In the genomic region with DNA sequence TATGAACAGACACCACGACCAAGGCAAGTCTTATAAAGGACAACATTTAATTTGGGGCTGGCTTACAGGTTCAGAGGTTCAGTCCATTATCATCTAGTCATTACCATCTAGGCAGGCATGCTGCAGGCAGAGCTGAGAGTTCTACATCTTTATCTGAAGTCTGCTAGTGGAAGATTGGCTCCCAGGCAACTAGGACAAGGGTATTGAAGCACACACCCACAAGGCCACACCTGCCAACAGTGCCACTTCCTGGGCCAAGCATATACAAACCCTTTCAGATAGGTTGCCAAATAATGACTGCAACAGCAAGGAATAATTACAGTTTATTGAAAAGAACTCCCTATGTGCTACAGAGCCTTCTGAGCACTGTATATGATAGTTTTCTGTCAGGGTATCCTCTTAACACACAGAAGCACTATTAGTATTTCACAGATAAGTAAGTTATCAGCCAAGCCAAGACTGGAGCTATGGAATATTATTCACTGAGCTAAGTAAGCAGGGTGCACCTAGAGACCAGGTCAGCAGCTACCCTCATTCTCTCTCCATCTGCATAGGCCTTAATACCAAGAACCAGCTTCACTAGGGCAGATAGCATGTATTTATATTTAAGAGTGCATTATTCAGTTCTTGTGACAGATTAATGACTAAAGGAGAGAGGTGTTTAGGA, we compare ENCODE assay signal across 11 mouse cellular contexts. TPM values are rescaled to one million over a fixed set of nuclear protein-coding genes. Genes with fewer than 3 reads are reported as not detected.
A peak's percentile ranks its signal among the peaks of the same experiment; 100 is the strongest.
DNase-seq lines count a peak whose midpoint lies in the region; ATAC-seq and TF ChIP-seq lines count a peak whose summit lies in the region.
"Had no signal": no experiment of that assay in that cellular context is flagged by ENCODE, and none has a peak within 500 bp of the region (broad histone marks: within the 10 kb centered on the region; RNA-seq: fewer than 3 reads in every experiment).

No protein-coding gene starts in this region.

- TF ChIP-seq EP300 in lung, postnatal 0 days (IDR thresholded peaks at IDR 0.05): no peak

- H3K36me3 ChIP-seq in heart, embryonic 10.5 days: peaks cover 71% of the 10 kb centered on the region
- peaks cover 71% of the 10 kb centered on the region for H3K36me3 ChIP-seq in midbrain, embryonic 14.5 days (ENCODE audit: control insufficient read depth, insufficient read depth, low read length)
- peaks cover 15% of the 10 kb centered on the region; the same call in 1 of the 2 replicates for H3K36me3 ChIP-seq in lung, postnatal 0 days (ENCODE audit: insufficient read depth, low read length)

- peak; percentile 10 to 15 for DNase-seq in heart, adult 9 months (ENCODE audit: low spot score in 2 of 2)
- DNase-seq in heart, embryonic 10.5 days (ENCODE audit: low spot score): no peak
- DNase-seq in cerebellum, adult 18-20 months: peak; percentile 30 to 46
- DNase-seq in heart, postnatal 4 days: peak; percentile 17
- peak; percentile 36 to 53 for DNase-seq in spleen, postnatal 36 days (ENCODE audit: low spot score in 2 of 2)
- DNase-seq in thymus, postnatal 4 days: no peak
- no peak for DNase-seq in midbrain, embryonic 14.5 days
- no peak for DNase-seq in lung, postnatal 0 days (ENCODE audit: low spot score)
- DNase-seq: gastrocnemius, postnatal 25 days had no signal

- 82% methylated on average over 1 of the region's 1 CpGs for WGBS in heart, embryonic 10.5 days
- 85% methylated on average over 1 of the region's 1 CpGs for WGBS in midbrain, embryonic 14.5 days
- WGBS in lung, postnatal 0 days: 85% methylated on average over 1 of the region's 1 CpGs

- no peak for TF ChIP-seq CTCF in lung, postnatal 0 days (IDR thresholded peaks at IDR 0.05)

- H3K4me3 ChIP-seq in heart, embryonic 10.5 days: no peak overlapping the region
- H3K4me3 ChIP-seq in midbrain, embryonic 14.5 days (replicated peaks; ENCODE audit: low read depth, low read length): no peak overlapping the region
- H3K4me3 ChIP-seq in lung, postnatal 0 days (ENCODE audit: low read depth, low read length): no peak overlapping the region

- ATAC-seq in midbrain, embryonic 14.5 days (ENCODE audit: low FRiP score, low TSS enrichment): no peak
- ATAC-seq in lung, postnatal 0 days: no peak
- ATAC-seq: CD4-positive, CD25-positive, alpha-beta regulatory T cell, adult 4 months; hindbrain, postnatal 0 days had no signal

- no peaks in the 10 kb centered on the region for H3K27me3 ChIP-seq in heart, embryonic 10.5 days (ENCODE audit: insufficient read depth, poor library complexity, severe bottlenecking)
- H3K27me3 ChIP-seq in midbrain, embryonic 14.5 days (ENCODE audit: control insufficient read depth, insufficient read depth, low read length): no peaks in the 10 kb centered on the region
- no peaks in the 10 kb centered on the region for H3K27me3 ChIP-seq in lung, postnatal 0 days (replicated peaks; ENCODE audit: insufficient read depth, low read length)

- no peaks in the 10 kb centered on the region for H3K9me3 ChIP-seq in heart, embryonic 10.5 days
- no peaks in the 10 kb centered on the region for H3K9me3 ChIP-seq in midbrain, embryonic 14.5 days (ENCODE audit: control insufficient read depth, low read length)
- peaks cover 2% of the 10 kb centered on the region; the same call in 1 of the 2 replicates for H3K9me3 ChIP-seq in lung, postnatal 0 days (ENCODE audit: low read length)

- no peak overlapping the region for H3K4me2 ChIP-seq in midbrain, embryonic 14.5 days (ENCODE audit: low read length)
- H3K4me2 ChIP-seq in lung, postnatal 0 days (replicated peaks; ENCODE audit: low read depth, low read length): no peak overlapping the region

- no peak overlapping the region for H3K27ac ChIP-seq in heart, embryonic 10.5 days
- no peak overlapping the region for H3K27ac ChIP-seq in midbrain, embryonic 14.5 days (replicated peaks; ENCODE audit: low read depth, low read length)
- H3K27ac ChIP-seq in lung, postnatal 0 days (ENCODE audit: low read length): no peak overlapping the region
- H3K27ac ChIP-seq: hindbrain, postnatal 0 days had no signal

- H3K4me1 ChIP-seq in heart, embryonic 10.5 days: no peaks in the 10 kb centered on the region
- no peaks in the 10 kb centered on the region for H3K4me1 ChIP-seq in midbrain, embryonic 14.5 days (ENCODE audit: control insufficient read depth, insufficient read depth, low read length)
- H3K4me1 ChIP-seq in lung, postnatal 0 days (ENCODE audit: insufficient read depth, low read depth, low read length): no peaks in the 10 kb centered on the region

- no peak overlapping the region for H3K9ac ChIP-seq in midbrain, embryonic 14.5 days (replicated peaks; ENCODE audit: low read length)
- H3K9ac ChIP-seq in lung, postnatal 0 days (replicated peaks; ENCODE audit: low read depth): no peak overlapping the region

RNA-seq across cellular contexts. Expression of a gene that starts 33.3 kb away (rescaled TPM):
- 0.79 and 1.1 TPM in 2 replicates for polyA plus RNA-seq in heart, embryonic 10.5 days (2016; fragmentation: Nextera tagmentation; extraction: Ambion mirVana)
- total RNA-seq in heart, postnatal 4 days (2021): 1 to 10 TPM; 1.4 to 1.5 TPM
- 18.7 and 25.4 TPM in 2 replicates for polyA plus RNA-seq in midbrain, embryonic 14.5 days (2014; fragmentation: Nextera tagmentation; extraction: Ambion mirVana)
- polyA plus RNA-seq in lung, postnatal 0 days (2015; fragmentation: Nextera tagmentation; extraction: Ambion mirVana): 0.94 and 1.5 TPM in 2 replicates

Comparison
In these comparisons a context has a peak if more than half of its experiments do, and no peak if none do; other contexts are left out.
1. DNase-seq: peak in heart, adult 9 months (2 of 2), cerebellum, adult 18-20 months (2 of 2), heart, postnatal 4 days (single experiment) and spleen, postnatal 36 days (2 of 2); none in heart, embryonic 10.5 days (single experiment), thymus, postnatal 4 days (single experiment), midbrain, embryonic 14.5 days (single experiment) and lung, postnatal 0 days (single experiment).